Mouse (Mus musculus): ENCODE results near the gene Lrriq1.

Gene Lrriq1

GRCm38 (mm10) chr10:103235707-103236459 is at the start of gene Lrriq1:
Gene Lrriq1, minus strand, starts transcription at chr10:103236322.
- in situ Hi-C loops (cut with MboI; ENCODE audit: low pct_unique_long_range_greater_than_20kb in 1 of 2, low sequenced_read_pairs in 2 of 2, unreplicated experiment in 1 of 2) = no loop called here

- in situ Hi-C loops (cut with MboI; ENCODE audit: low pct_unique_long_range_greater_than_20kb in 1 of 2, low sequenced_read_pairs in 2 of 2, unreplicated experiment in 1 of 2) = loop anchor here (5.0 to 10.0 kb wide), 2 partner anchors 148 to 151 kb away; no protein-coding TSS in a partner anchor
These were observed 18.0 kb upstream of the Lrriq1 start for GRCm38 (mm10) chr10:103253842-103254803.

- in situ Hi-C loops (cut with MboI; ENCODE audit: low pct_unique_long_range_greater_than_20kb in 1 of 2, low sequenced_read_pairs in 2 of 2, unreplicated experiment in 1 of 2) = no loop called here
These were observed 294 bp upstream of the Lrriq1 start for GRCm38 (mm10) chr10:103236460-103236772.

GRCm38 (mm10) chr10:103226646-103227045 is 9.5 kb downstream of the Lrriq1 start:
- in situ Hi-C loops (cut with MboI; ENCODE audit: low pct_unique_long_range_greater_than_20kb in 1 of 2, low sequenced_read_pairs in 2 of 2, unreplicated experiment in 1 of 2) = no loop called here

GRCm38 (mm10) chr10:103194655-103195328 is 41.3 kb downstream of the Lrriq1 start:
- in situ Hi-C loops (cut with MboI; ENCODE audit: low pct_unique_long_range_greater_than_20kb in 1 of 2, low sequenced_read_pairs in 2 of 2, unreplicated experiment in 1 of 2) = no loop called here

GRCm38 (mm10) chr10:103145769-103146379 is 90.2 kb downstream of the Lrriq1 start:
- in situ Hi-C loops (cut with MboI; ENCODE audit: low pct_unique_long_range_greater_than_20kb in 1 of 2, low sequenced_read_pairs in 2 of 2, unreplicated experiment in 1 of 2) = no loop called here

GRCm38 (mm10) chr10:103144927-103145768 is 91.0 kb downstream of the Lrriq1 start:
- in situ Hi-C loops (cut with MboI; ENCODE audit: low pct_unique_long_range_greater_than_20kb in 1 of 2, low sequenced_read_pairs in 2 of 2, unreplicated experiment in 1 of 2) = no loop called here

GRCm38 (mm10) chr10:103142526-103142925 is 93.6 kb downstream of the Lrriq1 start:
- in situ Hi-C loops (cut with MboI; ENCODE audit: low pct_unique_long_range_greater_than_20kb in 1 of 2, low sequenced_read_pairs in 2 of 2, unreplicated experiment in 1 of 2) = no loop called here

GRCm38 (mm10) chr10:103141532-103141931 is 94.6 kb downstream of the Lrriq1 start:
- in situ Hi-C loops (cut with MboI; ENCODE audit: low pct_unique_long_range_greater_than_20kb in 1 of 2, low sequenced_read_pairs in 2 of 2, unreplicated experiment in 1 of 2) = no loop called here

GRCm38 (mm10) chr10:103140609-103141008 is 95.5 kb downstream of the Lrriq1 start:
- in situ Hi-C loops (cut with MboI; ENCODE audit: low pct_unique_long_range_greater_than_20kb in 1 of 2, low sequenced_read_pairs in 2 of 2, unreplicated experiment in 1 of 2) = no loop called here

GRCm38 (mm10) chr10:103114629-103115028 is 121.5 kb downstream of the Lrriq1 start:
- in situ Hi-C loops (cut with MboI; ENCODE audit: low pct_unique_long_range_greater_than_20kb in 1 of 2, low sequenced_read_pairs in 2 of 2, unreplicated experiment in 1 of 2) = no loop called here

- in situ Hi-C loops (cut with MboI; ENCODE audit: low pct_unique_long_range_greater_than_20kb in 1 of 2, low sequenced_read_pairs in 2 of 2, unreplicated experiment in 1 of 2) = no loop called here
These were observed 128.0 kb downstream of the Lrriq1 start for GRCm38 (mm10) chr10:103108090-103108489.

- in situ Hi-C loops (cut with MboI; ENCODE audit: low pct_unique_long_range_greater_than_20kb in 1 of 2, low sequenced_read_pairs in 2 of 2, unreplicated experiment in 1 of 2) = no loop called here
These were observed 150.0 kb downstream of the Lrriq1 start for GRCm38 (mm10) chr10:103086101-103086500.

GRCm38 (mm10) chr10:103049593-103049992 is 186.5 kb downstream of the Lrriq1 start:
- in situ Hi-C loops (cut with MboI; ENCODE audit: low pct_unique_long_range_greater_than_20kb in 1 of 2, low sequenced_read_pairs in 2 of 2, unreplicated experiment in 1 of 2) = no loop called here

- in situ Hi-C loops (cut with MboI; ENCODE audit: low pct_unique_long_range_greater_than_20kb in 1 of 2, low sequenced_read_pairs in 2 of 2, unreplicated experiment in 1 of 2) = no loop called here
These were observed 189.5 kb downstream of the Lrriq1 start for GRCm38 (mm10) chr10:103046623-103047022.

GRCm38 (mm10) chr10:103045019-103045418 is 191.1 kb downstream of the Lrriq1 start:
- in situ Hi-C loops (cut with MboI; ENCODE audit: low pct_unique_long_range_greater_than_20kb in 1 of 2, low sequenced_read_pairs in 2 of 2, unreplicated experiment in 1 of 2) = no loop called here

GRCm38 (mm10) chr10:103035002-103035640 is 201.0 kb downstream of the Lrriq1 start:
- in situ Hi-C loops (cut with MboI; ENCODE audit: low pct_unique_long_range_greater_than_20kb in 1 of 2, low sequenced_read_pairs in 2 of 2, unreplicated experiment in 1 of 2) = no loop called here

Data from mouse embryonic stem cell (cell line).